ENCODE assay signal across 16 mouse cellular contexts in the genomic region with DNA sequence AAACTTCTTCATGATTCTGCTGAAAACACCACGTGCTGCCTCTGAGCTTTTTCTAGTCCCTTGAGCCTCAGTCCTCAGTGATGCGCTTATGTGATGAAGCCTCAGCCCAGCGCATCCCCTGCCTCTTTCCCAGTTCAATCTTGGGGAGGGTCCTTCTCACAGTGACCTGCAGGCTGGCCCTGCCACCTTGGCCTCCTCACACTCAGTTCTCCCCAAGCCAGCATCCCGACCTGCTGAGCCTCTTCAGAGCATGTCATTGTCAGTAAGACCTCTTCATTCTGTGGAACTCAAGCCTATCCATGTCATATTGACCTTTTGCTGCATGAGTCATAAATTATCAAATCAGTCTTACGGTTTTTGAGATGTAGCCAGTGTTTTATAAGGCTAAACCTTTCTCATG.
"Had no signal": no experiment of that assay in that cellular context is flagged by ENCODE, and none has a peak within 500 bp of the region (broad histone marks: within the 10 kb centered on the region; RNA-seq: fewer than 3 reads in every experiment).

No protein-coding gene starts in this region.

- H3K4me2 ChIP-seq: neural tube, embryonic 13.5 days; neural tube, embryonic 15.5 days; stomach, embryonic 15.5 days had no signal

- H3K27ac ChIP-seq: neural tube, embryonic 13.5 days; neural tube, embryonic 15.5 days; stomach, embryonic 15.5 days; stomach, postnatal 0 days had no signal

- H3K9me3 ChIP-seq: neural tube, embryonic 13.5 days; neural tube, embryonic 15.5 days; stomach, embryonic 15.5 days had no signal

- H3K9ac ChIP-seq: neural tube, embryonic 13.5 days; neural tube, embryonic 15.5 days; stomach, embryonic 15.5 days had no signal

- H3K4me3 ChIP-seq: neural tube, embryonic 13.5 days; neural tube, embryonic 15.5 days; stomach, embryonic 15.5 days had no signal

- DNase-seq: retina, postnatal 1 day; right cerebral cortex, adult 18-20 months; right cerebral cortex, postnatal 14 days; right cerebral cortex, postnatal 25 days; right cerebral cortex, postnatal 4 days; spleen, adult 18-20 months; thymus, adult 18-20 months; thymus, adult 2 months; thymus, postnatal 14 days; thymus, postnatal 25 days; thymus, postnatal 36 days; thymus, postnatal 4 days had no signal

- H3K36me3 ChIP-seq: neural tube, embryonic 13.5 days; neural tube, embryonic 15.5 days; stomach, embryonic 15.5 days had no signal

- H3K27me3 ChIP-seq: neural tube, embryonic 13.5 days; neural tube, embryonic 15.5 days; stomach, embryonic 15.5 days had no signal

- H3K4me1 ChIP-seq: neural tube, embryonic 13.5 days; neural tube, embryonic 15.5 days; stomach, embryonic 15.5 days had no signal
